Mouse (Mus musculus): Measurements from ENCODE around the gene Cdk5r2.

GRCm38 (mm10) chr1:74882828-74883227 lies 28.1 kb downstream of the Cdk5r2 start:
- TF ChIP-seq GATA1 (IDR thresholded peaks at IDR 0.05; ENCODE audit: borderline replicate concordance, low read length), result no peak
- no peak for TF ChIP-seq FLI1 (IDR thresholded peaks at IDR 0.05; ENCODE audit: low read length)
